Mouse (Mus musculus) liver, postnatal 0 days (tissue): Measurements from ENCODE around the gene Mgat5b. TPM values are rescaled to one million over a fixed set of nuclear protein-coding genes. Genes with fewer than 3 reads are reported as not detected.

Source experiments
- ATAC-seq: fragments of 200-750 bp; cut with Nextera tagmentation; 2 replicates; pipeline ENCODE4 v1.8.0; 2017; ENCODE audit warnings: mild to moderate bottlenecking, moderate library complexity
- DNase-seq: peaks from one replicate; pipeline ENCODE4 v3.0.0-alpha.2; 2016
- H3K27ac ChIP-seq: fragments of 300-500 bp; sonication (generic); 2 replicates; pipeline ENCODE4 v1.5.1; 2014; ENCODE audit warnings: antibody characterized with exemption, moderate library complexity, mild to moderate bottlenecking, low read depth
- H3K27me3 ChIP-seq: fragments of 300-500 bp; sonication (generic); 2 replicates; pipeline ENCODE4 v1.6.1; 2014; ENCODE audit warnings: low read length, control low read depth, mixed read lengths; ENCODE audit not compliant: insufficient read depth
- H3K36me3 ChIP-seq: fragments of 300-500 bp; sonication (generic); replicated peaks from 2 replicates; pipeline ENCODE4 v1.6.1; 2014; ENCODE audit warnings: mild to moderate bottlenecking, control low read depth, low read length, moderate library complexity, mixed read lengths; ENCODE audit not compliant: insufficient read depth
- H3K4me1 ChIP-seq: fragments of 300-500 bp; sonication (generic); 2 replicates; pipeline ENCODE4 v1.6.1; 2014; ENCODE audit warnings: antibody characterized with exemption, mild to moderate bottlenecking, control low read depth; ENCODE audit not compliant: insufficient read depth
- H3K4me2 ChIP-seq: fragments of 300-500 bp; sonication (generic); 2 replicates; pipeline ENCODE4 v1.6.1; 2014; ENCODE audit warnings: low read depth, mild to moderate bottlenecking, low read length, moderate library complexity, mixed read lengths
- H3K4me3 ChIP-seq: fragments of 300-500 bp; sonication (generic); 2 replicates; pipeline ENCODE4 v1.5.1; 2014; ENCODE audit warnings: low read depth, low read length
- H3K9ac ChIP-seq: fragments of 300-500 bp; sonication (generic); replicated peaks from 2 replicates; pipeline ENCODE4 v1.6.1; 2014; ENCODE audit warnings: mild to moderate bottlenecking, moderate library complexity
- H3K9me3 ChIP-seq: fragments of 300-500 bp; sonication (generic); 2 replicates; pipeline ENCODE4 v1.6.1; 2016; ENCODE audit warnings: mild to moderate bottlenecking, control low read depth, low read length, mixed read lengths
- CTCF ChIP-seq: sonication (generic); IDR thresholded peaks from 2 replicates; pipeline ENCODE4 v1.5.1; 2016; ENCODE audit warnings: antibody characterized with exemption, low read depth
- EP300 ChIP-seq: IDR thresholded peaks from 2 replicates; pipeline ENCODE4 v1.6.1; 2016; ENCODE audit warnings: antibody characterized with exemption, low read depth, mild to moderate bottlenecking
- WGBS: fragments of 180-500 bp; shearing (Covaris S2); extraction: QIAGEN DNeasy Blood & Tissue Kit; methylation state at CpG from one replicate; pipeline ENCODE4 v1.1.7; 2014; ENCODE audit not compliant: insufficient replicate concordance; 5-methylcytosine and 5-hydroxymethylcytosine counted together
- polyA plus RNA-seq: library from polyadenylated mRNA; unstranded; fragments of >200 nt; fragmentation: Nextera tagmentation; extraction: Ambion mirVana; gene quantifications from 2 replicates; pipeline ENCODE4 v1.2.1, GENCODE M21; 2015

Mgat5b gene
- polyA plus RNA-seq, 1 experiment from 2014 or later, result not detected

DNA sequence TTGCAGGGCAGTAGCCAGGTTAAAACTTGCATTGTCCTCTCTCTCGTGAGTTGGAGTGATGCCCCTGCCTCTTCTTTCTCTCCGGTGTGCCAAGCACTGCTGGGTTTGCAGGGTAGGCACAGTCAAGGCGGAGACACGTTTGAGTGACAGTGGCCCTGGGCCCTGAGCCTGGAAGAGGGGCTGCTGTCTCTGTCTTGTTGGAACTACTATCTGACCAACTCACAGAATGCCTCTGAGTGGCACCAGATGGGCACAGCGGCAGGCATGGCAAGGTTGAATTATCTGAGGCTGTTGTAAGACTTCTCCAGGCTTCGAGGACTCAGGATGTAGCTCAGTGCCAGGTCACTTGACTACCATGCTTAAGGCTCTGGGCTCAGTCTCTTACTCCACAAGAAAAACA is 9.4 kb downstream of the Mgat5b start:
- no peaks in the 10 kb centered on the region for H3K4me1 ChIP-seq
- no peaks in the 10 kb centered on the region for H3K9me3 ChIP-seq
- TF ChIP-seq CTCF, result no peak
- no peak for TF ChIP-seq EP300
- peaks cover 10% of the 10 kb centered on the region; the same call in 1 of the 2 replicates for H3K27me3 ChIP-seq
- H3K4me3 ChIP-seq, result no peak overlapping the region
- DNase-seq, result no peak
- no peak overlapping the region for H3K27ac ChIP-seq
- H3K9ac ChIP-seq, result no peak overlapping the region
- no peaks in the 10 kb centered on the region for H3K36me3 ChIP-seq
- no peak for ATAC-seq
- 75% methylated on average over 6 of the region's 6 CpGs for WGBS
- H3K4me2 ChIP-seq, result no peak overlapping the region

DNA sequence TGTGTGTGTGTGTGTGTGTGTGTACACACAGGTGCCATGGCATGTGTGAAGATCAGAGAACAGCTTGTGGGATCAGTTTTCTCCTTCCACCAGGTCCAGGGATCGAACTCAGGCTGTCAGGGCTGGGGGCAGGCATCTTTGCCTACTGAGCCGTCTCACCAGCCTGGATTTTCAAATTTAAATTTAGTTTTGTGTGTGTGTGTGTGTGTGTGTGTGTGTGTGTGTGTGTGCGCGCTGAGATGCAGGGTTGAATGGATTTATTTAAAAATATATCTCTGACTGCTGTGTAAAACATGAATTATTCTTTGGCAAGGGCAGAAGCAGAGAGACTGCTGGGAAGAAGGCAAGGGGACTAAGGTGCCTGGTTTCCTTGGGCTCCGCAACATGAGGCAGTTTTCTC is 16.2 kb downstream of the Mgat5b start:
- H3K36me3 ChIP-seq, result no peaks in the 10 kb centered on the region
- WGBS, result 75% methylated on average over 5 of the region's 5 CpGs
- no peak overlapping the region for H3K9ac ChIP-seq
- H3K9me3 ChIP-seq, result no peaks in the 10 kb centered on the region
- DNase-seq, result no peak
- peaks cover 8% of the 10 kb centered on the region for H3K27me3 ChIP-seq
- no peaks in the 10 kb centered on the region for H3K4me1 ChIP-seq
- no peak overlapping the region for H3K27ac ChIP-seq
- H3K4me2 ChIP-seq, result no peak overlapping the region
- no peak overlapping the region for H3K4me3 ChIP-seq
- no peak for ATAC-seq
- TF ChIP-seq EP300 (no peak), CTCF (no peak)

DNA sequence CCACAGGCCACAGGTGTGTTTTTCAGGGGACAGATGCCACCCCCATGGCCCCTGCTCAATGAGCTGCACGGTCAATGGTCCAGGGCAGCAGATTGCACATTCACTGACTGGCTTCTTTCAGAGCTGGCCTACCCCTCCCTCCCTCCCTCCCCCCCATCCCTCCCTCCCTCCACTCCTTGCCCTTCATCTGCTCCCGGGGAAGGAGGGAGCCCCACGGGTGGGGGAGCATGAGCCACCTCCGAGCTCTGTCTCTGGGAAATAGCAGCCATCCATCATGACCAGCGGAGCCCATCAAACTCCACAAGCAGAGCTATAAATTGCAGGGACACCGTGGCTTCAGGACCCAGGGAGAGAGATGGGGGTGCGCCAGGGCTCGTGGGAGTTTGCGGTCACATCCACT is 16.7 kb downstream of the Mgat5b start:
- TF ChIP-seq CTCF (no peak), EP300 (no peak)
- Histone ChIP-seq H3K9me3 (no peaks in the 10 kb centered on the region), H3K4me1 (no peaks in the 10 kb centered on the region), H3K27me3 (peaks cover 11% of the 10 kb centered on the region), H3K4me2 (no peak overlapping the region), H3K4me3 (no peak overlapping the region), H3K27ac (no peak overlapping the region), H3K36me3 (no peaks in the 10 kb centered on the region), H3K9ac (no peak overlapping the region)
- no peak for DNase-seq
- no peak for ATAC-seq
- WGBS, result 51% methylated on average over 8 of the region's 9 CpGs

DNA sequence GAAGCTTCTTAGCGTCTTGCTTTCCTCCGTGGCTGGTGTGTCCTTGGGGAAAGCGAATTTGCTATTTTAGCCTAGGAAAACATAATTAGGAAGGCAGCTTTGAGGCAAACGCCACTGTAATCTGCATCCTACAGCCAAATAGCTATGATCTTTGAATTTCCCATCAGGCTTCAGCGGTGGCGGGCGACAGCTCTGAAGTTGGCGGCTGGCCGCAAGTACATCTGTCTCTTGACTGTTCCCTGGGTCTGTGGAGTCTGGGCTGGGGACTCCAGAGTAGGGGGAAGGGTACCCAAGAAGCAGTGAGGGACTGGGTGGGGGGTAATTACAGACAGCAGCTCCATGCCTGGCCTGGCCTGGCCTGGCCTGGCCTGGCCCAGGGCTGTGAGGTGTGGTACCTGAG is 17.3 kb downstream of the Mgat5b start:
- peaks cover 17% of the 10 kb centered on the region for H3K27me3 ChIP-seq
- 73% methylated on average over 9 of the region's 9 CpGs for WGBS
- ATAC-seq (no peak), DNase-seq (no peak)
- no peaks in the 10 kb centered on the region for H3K9me3 ChIP-seq
- no peak overlapping the region for H3K9ac ChIP-seq
- no peaks in the 10 kb centered on the region for H3K4me1 ChIP-seq
- TF ChIP-seq CTCF (no peak), EP300 (no peak)
- no peaks in the 10 kb centered on the region for H3K36me3 ChIP-seq
- H3K4me2 ChIP-seq, result no peak overlapping the region
- H3K27ac ChIP-seq, result no peak overlapping the region
- H3K4me3 ChIP-seq, result no peak overlapping the region

DNA sequence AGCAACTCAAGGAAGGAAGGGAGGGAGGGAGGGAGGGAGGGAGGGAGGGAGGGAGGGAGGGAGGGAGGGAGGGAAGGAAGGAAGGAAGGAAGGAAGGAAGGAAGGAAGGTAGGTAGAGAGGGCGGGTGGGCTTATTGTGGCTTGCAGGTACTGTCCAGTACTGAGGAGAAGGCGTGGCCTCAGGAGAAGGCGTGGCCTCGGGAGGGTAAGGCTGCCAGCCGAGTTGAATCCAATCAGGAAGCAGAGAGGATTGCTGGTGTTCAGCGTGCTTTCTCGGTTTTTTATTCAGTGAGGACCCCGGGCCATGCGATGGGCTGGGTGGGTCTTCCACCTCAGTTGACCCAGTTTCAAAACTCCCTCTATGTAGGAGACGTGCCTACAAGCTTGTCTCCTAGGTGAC is 18.5 kb downstream of the Mgat5b start:
- Histone ChIP-seq H3K4me2 (no peak overlapping the region), H3K27ac (no peak overlapping the region), H3K9ac (no peak overlapping the region), H3K27me3 (peaks cover 24% of the 10 kb centered on the region), H3K4me3 (no peak overlapping the region), H3K4me1 (no peaks in the 10 kb centered on the region), H3K36me3 (no peaks in the 10 kb centered on the region), H3K9me3 (no peaks in the 10 kb centered on the region)
- no peak for TF ChIP-seq CTCF
- no peak for TF ChIP-seq EP300
- ATAC-seq (no peak), DNase-seq (no peak)
- 31% methylated on average over 10 of the region's 10 CpGs for WGBS

DNA sequence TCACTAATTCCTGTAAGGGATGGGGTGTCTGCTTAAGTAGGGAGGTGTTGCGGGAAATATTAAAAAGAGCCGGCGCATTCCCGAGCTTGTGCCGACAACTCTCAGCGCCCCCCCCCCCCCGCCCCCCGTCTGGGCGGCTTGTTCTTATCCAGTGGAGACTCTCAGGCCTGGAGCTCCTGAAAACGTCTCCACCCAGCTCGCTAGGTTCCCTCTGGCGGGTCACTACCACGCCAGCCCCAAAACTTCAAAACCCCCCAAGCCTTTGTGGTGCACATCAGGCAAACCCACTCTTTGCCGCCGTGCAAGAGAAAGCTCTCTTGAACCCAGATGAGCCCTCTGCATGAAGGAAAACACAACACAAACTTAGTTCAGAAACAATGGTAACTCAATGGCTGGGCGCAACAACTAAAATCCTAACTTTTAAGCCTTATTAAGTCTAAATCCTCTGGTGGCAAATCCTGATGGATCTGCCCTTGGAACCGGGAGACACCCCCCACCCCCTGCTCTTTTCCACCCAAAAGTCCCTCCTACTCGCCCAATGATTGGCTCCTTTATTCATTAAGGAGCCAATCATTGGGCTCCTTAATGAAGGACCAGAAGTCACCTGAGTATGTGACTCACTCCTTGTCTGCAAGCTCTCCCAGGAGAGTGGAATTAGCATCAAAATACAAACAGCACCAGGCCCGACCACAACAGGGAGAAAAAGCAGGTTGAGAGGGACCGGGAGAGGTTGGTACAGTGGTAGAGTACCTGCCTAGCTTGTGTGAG is 21.6 kb downstream of the Mgat5b start:
- H3K4me1 ChIP-seq, result no peaks in the 10 kb centered on the region
- no peak overlapping the region for H3K9ac ChIP-seq
- H3K4me2 ChIP-seq, result no peak overlapping the region
- no peaks in the 10 kb centered on the region for H3K9me3 ChIP-seq
- no peak overlapping the region for H3K4me3 ChIP-seq
- H3K36me3 ChIP-seq, result no peaks in the 10 kb centered on the region
- DNase-seq (no peak), ATAC-seq (no peak)
- 7% methylated on average over 18 of the region's 20 CpGs for WGBS
- H3K27me3 ChIP-seq, result peaks cover 24% of the 10 kb centered on the region
- no peak for TF ChIP-seq EP300
- H3K27ac ChIP-seq, result no peak overlapping the region

DNA sequence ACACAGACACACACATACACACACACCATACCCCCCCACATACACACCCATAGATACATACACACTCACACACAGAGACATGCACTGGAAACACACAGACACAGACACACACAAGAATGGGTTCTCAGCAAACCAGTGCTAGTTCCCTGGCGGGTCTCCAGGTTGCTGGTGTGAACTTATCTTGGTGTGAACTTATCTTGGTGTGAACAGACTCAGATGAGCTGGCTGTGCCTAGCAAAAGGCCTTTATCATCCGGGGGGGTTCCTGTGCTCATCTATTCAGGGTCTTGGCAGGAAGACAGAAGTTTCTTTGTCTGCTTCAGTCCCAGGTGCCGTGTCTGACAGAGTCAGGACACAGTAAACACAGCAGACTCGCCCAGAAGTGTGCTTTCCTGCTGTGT is 25.7 kb downstream of the Mgat5b start:
- H3K4me1 ChIP-seq, result no peaks in the 10 kb centered on the region
- no peak overlapping the region for H3K27ac ChIP-seq
- no peak overlapping the region for H3K4me3 ChIP-seq
- no peak overlapping the region for H3K4me2 ChIP-seq
- no peak overlapping the region for H3K9ac ChIP-seq
- 32% methylated on average over 4 of the region's 4 CpGs for WGBS
- no peak for ATAC-seq
- H3K27me3 ChIP-seq, result peaks cover 18% of the 10 kb centered on the region
- no peak for DNase-seq
- no peaks in the 10 kb centered on the region for H3K9me3 ChIP-seq
- no peaks in the 10 kb centered on the region for H3K36me3 ChIP-seq
- TF ChIP-seq CTCF (no peak), EP300 (no peak)
